Mouse (Mus musculus): ENCODE measurements around the gene Theg. TPM values are rescaled to one million over a fixed set of nuclear protein-coding genes. Genes with fewer than 3 reads are reported as not detected.
A peak's percentile ranks its signal among the peaks of the same experiment; 100 is the strongest.

Gene Theg
- polyA plus RNA-seq, 1 experiment: 0.18 TPM

DNA sequence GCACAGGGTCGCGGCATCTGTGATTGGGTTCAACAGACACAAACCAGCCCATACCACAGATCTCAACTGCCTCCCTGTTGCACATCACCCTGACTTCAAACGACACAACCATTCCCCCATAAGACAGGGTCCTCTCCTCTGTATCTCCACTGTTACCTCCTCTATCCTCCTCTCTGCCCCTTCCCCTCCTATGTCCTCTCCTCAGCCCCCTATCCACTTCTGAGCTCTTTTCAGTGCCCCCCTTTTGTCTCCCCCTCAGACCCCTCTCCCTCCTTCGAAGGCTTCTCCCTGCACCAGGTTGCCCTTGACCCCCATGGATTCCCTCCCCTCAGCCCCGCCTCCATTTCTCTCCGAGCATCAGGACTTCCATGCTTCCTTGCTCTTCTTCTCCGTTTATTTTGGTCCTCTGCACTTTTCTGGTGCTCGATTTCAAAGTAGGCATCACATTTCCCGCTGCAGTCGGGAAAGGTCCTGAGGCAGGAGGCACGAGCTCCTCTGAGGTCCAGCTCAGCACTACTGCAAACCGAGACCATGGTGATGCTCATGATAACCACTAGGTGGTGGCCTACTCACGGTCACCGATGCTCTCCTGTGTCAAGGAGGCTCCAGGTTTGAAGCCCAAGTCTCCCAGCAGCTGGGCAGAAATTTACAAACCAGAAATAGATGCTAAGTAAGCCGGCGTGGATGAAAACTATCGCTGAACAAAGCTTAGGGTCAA, 7.9 kb upstream of the Theg start:
- H3K36me3 ChIP-seq (ENCODE audit: control insufficient read depth, insufficient read depth, low read length): no peaks in the 10 kb centered on the region
- no peak overlapping the region for H3K4me3 ChIP-seq (ENCODE audit: extremely low read depth, insufficient read depth, insufficient read length)
- H3K27ac ChIP-seq (ENCODE audit: insufficient read depth, low read length): no peak overlapping the region
- WGBS: 16% methylated on average over 17 of the region's 17 CpGs
- H3K27me3 ChIP-seq (ENCODE audit: control insufficient read depth, insufficient read depth, low read length): no peaks in the 10 kb centered on the region
- H3K4me1 ChIP-seq (ENCODE audit: control insufficient read depth, insufficient read depth, insufficient read length): no peaks in the 10 kb centered on the region
- TF ChIP-seq CTCF (IDR thresholded peaks at IDR 0.05; ENCODE audit: extremely low read depth, insufficient read depth, insufficient read length, insufficient replicate concordance) (peak; percentile 81; the same call in 1 of the 2 replicates), POLR2A (IDR thresholded peaks at IDR 0.05; ENCODE audit: low read depth, low read length) (no peak)
- DNase-seq (ENCODE audit: low read depth in 1 of 2, low spot score in 2 of 2): peak; percentile 14 to 24

DNA sequence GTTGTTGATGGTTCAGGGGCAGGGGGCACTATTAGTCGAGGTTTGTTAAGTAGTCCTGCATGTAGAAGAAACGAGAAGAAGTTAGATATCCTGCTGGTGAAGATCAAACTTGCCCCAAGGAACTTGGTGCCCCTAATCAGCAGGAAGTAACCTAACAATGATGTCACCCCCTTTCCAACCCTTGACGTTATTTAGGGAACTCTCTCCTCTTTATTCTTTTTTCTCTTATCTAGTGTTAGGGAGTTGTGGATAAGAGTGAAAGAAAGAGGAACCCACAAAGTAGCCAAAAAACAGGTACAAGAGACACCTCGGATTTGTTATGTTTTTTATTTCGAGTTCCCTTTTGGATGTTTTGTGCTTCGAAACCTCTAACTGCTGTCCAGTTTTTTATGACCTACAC, 7.0 kb upstream of the Theg start:
- Histone ChIP-seq H3K27ac (ENCODE audit: insufficient read depth, low read length) (no peak overlapping the region), H3K27me3 (ENCODE audit: control insufficient read depth, insufficient read depth, low read length) (no peaks in the 10 kb centered on the region), H3K36me3 (ENCODE audit: control insufficient read depth, insufficient read depth, low read length) (no peaks in the 10 kb centered on the region), H3K4me3 (ENCODE audit: extremely low read depth, insufficient read depth, insufficient read length) (no peak overlapping the region), H3K4me1 (ENCODE audit: control insufficient read depth, insufficient read depth, insufficient read length) (no peaks in the 10 kb centered on the region)
- TF ChIP-seq POLR2A (IDR thresholded peaks at IDR 0.05; ENCODE audit: low read depth, low read length) (no peak), CTCF (IDR thresholded peaks at IDR 0.05; ENCODE audit: extremely low read depth, insufficient read depth, insufficient read length, insufficient replicate concordance) (no peak)
- 26% methylated on average over 6 of the region's 6 CpGs for WGBS
- no peak for DNase-seq (ENCODE audit: low read depth in 1 of 2, low spot score in 2 of 2)

DNA sequence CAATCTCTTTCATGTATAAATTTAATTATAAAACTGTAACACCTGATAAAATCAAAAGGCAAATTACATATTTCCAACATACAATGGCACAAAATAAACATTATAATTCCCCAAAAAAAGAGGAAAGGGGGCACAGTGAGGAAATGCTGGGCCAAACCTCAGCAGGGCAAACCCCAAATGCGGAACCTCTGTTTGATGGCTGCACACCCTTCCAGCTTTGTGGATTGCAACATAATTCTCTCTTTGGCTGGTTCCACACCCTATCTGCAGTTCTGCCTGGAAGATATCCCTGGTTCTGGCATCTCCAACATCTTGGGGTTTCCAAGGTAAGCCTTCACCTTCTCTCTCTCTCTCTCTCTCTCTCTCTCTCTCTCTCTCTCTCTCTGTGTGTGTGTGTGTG, 3.6 kb upstream of the Theg start:
- Histone ChIP-seq H3K36me3 (ENCODE audit: control insufficient read depth, insufficient read depth, low read length) (no peaks in the 10 kb centered on the region), H3K27me3 (ENCODE audit: control insufficient read depth, insufficient read depth, low read length) (no peaks in the 10 kb centered on the region), H3K4me1 (ENCODE audit: control insufficient read depth, insufficient read depth, insufficient read length) (no peaks in the 10 kb centered on the region), H3K4me3 (ENCODE audit: extremely low read depth, insufficient read depth, insufficient read length) (no peak overlapping the region), H3K27ac (ENCODE audit: insufficient read depth, low read length) (no peak overlapping the region)
- no peak for DNase-seq (ENCODE audit: low read depth in 1 of 2, low spot score in 2 of 2)
- 70% methylated on average over 1 of the region's 1 CpGs for WGBS
- TF ChIP-seq CTCF (IDR thresholded peaks at IDR 0.05; ENCODE audit: extremely low read depth, insufficient read depth, insufficient read length, insufficient replicate concordance): no peak
- no peak for TF ChIP-seq POLR2A (IDR thresholded peaks at IDR 0.05; ENCODE audit: low read depth, low read length)

DNA sequence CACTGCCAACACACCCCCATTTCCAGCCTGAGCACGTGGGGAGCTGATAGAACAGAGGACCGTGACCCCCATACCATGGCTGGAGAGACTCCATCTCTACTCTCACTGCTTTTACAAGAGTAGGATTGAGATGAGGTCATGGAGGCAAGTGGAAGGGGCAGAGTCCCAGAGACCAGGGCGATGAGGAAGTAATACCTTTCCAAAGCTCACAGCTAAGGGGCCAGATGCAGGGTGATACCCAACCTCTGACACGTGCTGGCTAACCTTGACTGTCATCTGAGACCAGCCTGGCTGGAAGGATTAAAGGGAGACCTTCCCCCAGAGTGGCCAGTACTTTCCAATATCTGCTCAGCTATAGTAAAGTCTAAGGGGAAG, 608 bp upstream of the Theg start:
- Histone ChIP-seq H3K27ac (ENCODE audit: insufficient read depth, low read length) (no peak overlapping the region), H3K27me3 (ENCODE audit: control insufficient read depth, insufficient read depth, low read length) (no peaks in the 10 kb centered on the region), H3K4me3 (ENCODE audit: extremely low read depth, insufficient read depth, insufficient read length) (no peak overlapping the region), H3K36me3 (ENCODE audit: control insufficient read depth, insufficient read depth, low read length) (no peaks in the 10 kb centered on the region), H3K4me1 (ENCODE audit: control insufficient read depth, insufficient read depth, insufficient read length) (peaks cover 8% of the 10 kb centered on the region; the same call in 1 of the 2 replicates)
- DNase-seq (ENCODE audit: low read depth in 1 of 2, low spot score in 2 of 2): no peak
- no peak for TF ChIP-seq POLR2A (IDR thresholded peaks at IDR 0.05; ENCODE audit: low read depth, low read length)
- TF ChIP-seq CTCF (IDR thresholded peaks at IDR 0.05; ENCODE audit: extremely low read depth, insufficient read depth, insufficient read length, insufficient replicate concordance): no peak
- 55% methylated on average over 4 of the region's 4 CpGs for WGBS

DNA sequence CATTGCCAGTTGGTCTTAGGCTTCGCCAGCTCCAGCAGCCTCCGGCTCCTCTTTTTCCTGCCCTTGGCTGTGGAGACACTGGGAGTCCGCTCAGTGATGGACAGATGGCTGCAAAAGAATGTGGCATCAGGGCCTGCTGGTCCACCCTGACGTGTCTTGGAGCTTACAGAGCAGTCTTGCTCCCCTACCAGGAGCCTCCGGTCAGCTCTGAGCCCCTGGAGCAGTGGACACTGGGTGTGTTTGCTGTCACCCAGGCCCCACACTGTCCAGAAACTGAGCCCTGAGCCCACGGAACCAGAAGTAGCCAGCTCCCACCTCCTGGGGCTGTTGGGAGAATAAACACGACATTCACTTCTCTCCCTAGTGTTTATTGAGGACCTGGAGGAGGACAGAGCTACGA, 888 bp downstream of the Theg start:
- Histone ChIP-seq H3K36me3 (ENCODE audit: control insufficient read depth, insufficient read depth, low read length) (no peaks in the 10 kb centered on the region), H3K27me3 (ENCODE audit: control insufficient read depth, insufficient read depth, low read length) (no peaks in the 10 kb centered on the region), H3K4me3 (ENCODE audit: extremely low read depth, insufficient read depth, insufficient read length) (no peak overlapping the region), H3K27ac (ENCODE audit: insufficient read depth, low read length) (no peak overlapping the region), H3K4me1 (ENCODE audit: control insufficient read depth, insufficient read depth, insufficient read length) (peaks cover 8% of the 10 kb centered on the region; the same call in 1 of the 2 replicates)
- TF ChIP-seq POLR2A (IDR thresholded peaks at IDR 0.05; ENCODE audit: low read depth, low read length) (no peak), CTCF (IDR thresholded peaks at IDR 0.05; ENCODE audit: extremely low read depth, insufficient read depth, insufficient read length, insufficient replicate concordance) (no peak)
- WGBS: 85% methylated on average over 8 of the region's 8 CpGs
- DNase-seq (ENCODE audit: low read depth in 1 of 2, low spot score in 2 of 2): no peak

DNA sequence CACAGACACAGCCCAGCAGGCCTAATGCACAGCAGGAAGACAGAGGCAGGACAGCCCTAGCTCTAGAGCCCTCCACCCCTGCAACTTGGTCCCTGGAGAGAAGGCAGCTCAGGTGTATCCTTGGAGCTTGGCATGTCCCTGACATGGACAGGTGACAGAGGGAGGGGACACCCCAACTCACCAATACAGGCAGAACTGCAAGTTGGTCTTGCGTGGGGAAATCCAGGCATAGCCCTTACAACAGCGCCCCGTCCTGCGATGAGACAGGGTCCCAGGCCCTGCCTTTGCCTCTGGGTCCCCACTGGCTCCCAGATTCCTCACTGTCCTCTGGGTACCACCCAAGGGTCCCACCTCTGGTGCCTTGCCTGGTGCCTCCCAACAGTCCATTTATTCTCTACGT, 1.4 kb downstream of the Theg start:
- 92% methylated on average over 5 of the region's 5 CpGs for WGBS
- Histone ChIP-seq H3K27me3 (ENCODE audit: control insufficient read depth, insufficient read depth, low read length) (no peaks in the 10 kb centered on the region), H3K27ac (ENCODE audit: insufficient read depth, low read length) (no peak overlapping the region), H3K36me3 (ENCODE audit: control insufficient read depth, insufficient read depth, low read length) (no peaks in the 10 kb centered on the region), H3K4me1 (ENCODE audit: control insufficient read depth, insufficient read depth, insufficient read length) (peaks cover 8% of the 10 kb centered on the region; the same call in 1 of the 2 replicates), H3K4me3 (ENCODE audit: extremely low read depth, insufficient read depth, insufficient read length) (no peak overlapping the region)
- TF ChIP-seq CTCF (IDR thresholded peaks at IDR 0.05; ENCODE audit: extremely low read depth, insufficient read depth, insufficient read length, insufficient replicate concordance) (no peak), POLR2A (IDR thresholded peaks at IDR 0.05; ENCODE audit: low read depth, low read length) (no peak)
- DNase-seq (ENCODE audit: low read depth in 1 of 2, low spot score in 2 of 2): no peak

DNA sequence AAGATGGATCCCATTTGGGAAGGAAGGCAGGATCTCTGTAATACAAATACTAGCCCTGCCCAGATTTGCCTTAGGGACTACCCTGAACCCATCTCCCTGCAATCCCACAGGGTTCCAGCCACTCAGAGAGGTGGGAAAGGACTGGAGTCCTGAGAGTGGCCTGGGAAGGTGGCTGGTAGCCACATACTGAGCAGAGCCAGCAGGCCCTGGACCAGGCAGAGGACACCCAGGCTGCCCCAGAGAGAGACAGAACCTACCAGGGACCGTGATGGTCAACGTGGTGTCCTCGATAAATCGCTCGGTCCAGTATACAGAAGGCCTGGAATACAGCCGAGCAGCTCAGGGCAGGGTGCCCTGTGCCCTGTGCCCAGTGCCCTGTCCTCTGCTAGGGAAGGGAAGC, 2.0 kb downstream of the Theg start:
- Histone ChIP-seq H3K27me3 (ENCODE audit: control insufficient read depth, insufficient read depth, low read length) (no peaks in the 10 kb centered on the region), H3K36me3 (ENCODE audit: control insufficient read depth, insufficient read depth, low read length) (no peaks in the 10 kb centered on the region), H3K4me3 (ENCODE audit: extremely low read depth, insufficient read depth, insufficient read length) (no peak overlapping the region), H3K27ac (ENCODE audit: insufficient read depth, low read length) (no peak overlapping the region), H3K4me1 (ENCODE audit: control insufficient read depth, insufficient read depth, insufficient read length) (peaks cover 8% of the 10 kb centered on the region; the same call in 1 of the 2 replicates)
- TF ChIP-seq CTCF (IDR thresholded peaks at IDR 0.05; ENCODE audit: extremely low read depth, insufficient read depth, insufficient read length, insufficient replicate concordance) (no peak), POLR2A (IDR thresholded peaks at IDR 0.05; ENCODE audit: low read depth, low read length) (no peak)
- WGBS: 91% methylated on average over 6 of the region's 6 CpGs
- no peak for DNase-seq (ENCODE audit: low read depth in 1 of 2, low spot score in 2 of 2)

All from spleen, adult 2 months (tissue).